Mouse (Mus musculus) forebrain, embryonic 16.5 days (tissue): ENCODE data around the gene Zfp365. TPM values are rescaled to one million over a fixed set of nuclear protein-coding genes. Genes with fewer than 3 reads are reported as not detected.
A peak's percentile ranks its signal among the peaks of the same experiment; 100 is the strongest.

Source experiments
- ATAC-seq: fragments of 200-750 bp; cut with Nextera tagmentation; 2 replicates; pipeline ENCODE4 v1.8.0; 2017; ENCODE audit warnings: mild to moderate bottlenecking, moderate library complexity
- H3K27ac ChIP-seq: fragments of 300-500 bp; sonication (generic); 2 replicates; pipeline ENCODE4 v1.5.1; 2014; ENCODE audit warnings: low read length, control low read depth
- H3K27me3 ChIP-seq: fragments of 300-500 bp; sonication (generic); replicated peaks from 2 replicates; pipeline ENCODE4 v1.6.1; 2014; ENCODE audit warnings: low read length; ENCODE audit not compliant: control insufficient read depth, insufficient read depth
- H3K36me3 ChIP-seq: fragments of 300-500 bp; sonication (generic); 2 replicates; pipeline ENCODE4 v1.6.1; 2014; ENCODE audit not compliant: control insufficient read depth, insufficient read depth
- H3K4me1 ChIP-seq: fragments of 300-500 bp; sonication (generic); replicated peaks from 2 replicates; pipeline ENCODE4 v1.6.1; 2014; ENCODE audit warnings: low read length; ENCODE audit not compliant: control insufficient read depth, insufficient read depth
- H3K4me2 ChIP-seq: fragments of 300-500 bp; sonication (generic); 2 replicates; pipeline ENCODE4 v1.6.1; 2014; ENCODE audit warnings: mild to moderate bottlenecking, low read length, control low read depth
- H3K4me3 ChIP-seq: fragments of 300-500 bp; sonication (generic); replicated peaks from 2 replicates; pipeline ENCODE4 v1.5.1; 2014; ENCODE audit warnings: mild to moderate bottlenecking, low read length, control low read depth
- H3K9ac ChIP-seq: fragments of 300-500 bp; sonication (generic); replicated peaks from 2 replicates; pipeline ENCODE4 v1.6.1; 2014; ENCODE audit warnings: low read depth, low read length, control low read depth
- H3K9me3 ChIP-seq: fragments of 300-500 bp; sonication (generic); 2 replicates; pipeline ENCODE4 v1.6.1; 2016; ENCODE audit warnings: low read length; ENCODE audit not compliant: control insufficient read depth
- WGBS: fragments of 180-500 bp; shearing (Covaris S2); extraction: QIAGEN DNeasy Blood & Tissue Kit; methylation state at CpG from one replicate; pipeline ENCODE4 v1.1.7; 2014; 5-methylcytosine and 5-hydroxymethylcytosine counted together
- polyA plus RNA-seq: library from polyadenylated mRNA; unstranded; fragments of >200 nt; fragmentation: Nextera tagmentation; extraction: Ambion mirVana; gene quantifications from 2 replicates; pipeline ENCODE4 v1.2.1, GENCODE M21; 2015

Zfp365 gene
- polyA plus RNA-seq, 1 experiment from 2014 or later: 4.9 TPM

DNA sequence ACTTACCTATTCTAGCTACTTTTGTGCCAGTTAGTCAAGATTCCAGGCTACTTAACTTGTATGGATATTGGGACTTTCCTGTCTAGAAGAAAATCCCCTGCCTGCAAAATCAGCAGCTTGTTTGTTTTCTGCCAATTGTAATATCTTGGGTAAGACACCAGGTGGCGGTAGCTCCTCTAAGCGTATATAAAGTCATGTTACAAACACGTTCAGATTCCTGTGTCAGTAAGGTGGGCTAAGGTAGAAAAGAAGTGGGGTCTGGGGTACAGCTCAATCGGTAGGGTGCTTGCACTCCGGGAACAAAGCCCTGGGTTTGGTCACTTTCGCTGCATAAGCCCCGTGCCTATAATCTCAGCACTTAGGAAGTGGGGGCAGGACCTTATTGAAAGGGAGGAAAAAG, 50.1 kb downstream of the Zfp365 start:
- no peaks in the 10 kb centered on the region for H3K9me3 ChIP-seq
- H3K4me3 ChIP-seq: no peak overlapping the region
- no peak overlapping the region for H3K9ac ChIP-seq
- H3K27ac ChIP-seq: no peak overlapping the region
- WGBS: 12% methylated on average over 7 of the region's 7 CpGs
- no peaks in the 10 kb centered on the region for H3K4me1 ChIP-seq
- no peak overlapping the region for H3K4me2 ChIP-seq
- no peak for ATAC-seq
- H3K36me3 ChIP-seq: no peaks in the 10 kb centered on the region
- no peaks in the 10 kb centered on the region for H3K27me3 ChIP-seq

- Histone ChIP-seq H3K4me2 (no peak overlapping the region), H3K36me3 (no peaks in the 10 kb centered on the region), H3K9me3 (no peaks in the 10 kb centered on the region), H3K4me3 (no peak overlapping the region), H3K27me3 (no peaks in the 10 kb centered on the region), H3K9ac (no peak overlapping the region), H3K27ac (no peak overlapping the region), H3K4me1 (no peaks in the 10 kb centered on the region)
- WGBS: 15% methylated on average over 8 of the region's 8 CpGs
- ATAC-seq: peak; percentile 71
Observed at GRCm38 (mm10) chr10:67858878-67859277, 53.6 kb downstream of the Zfp365 start.

DNA sequence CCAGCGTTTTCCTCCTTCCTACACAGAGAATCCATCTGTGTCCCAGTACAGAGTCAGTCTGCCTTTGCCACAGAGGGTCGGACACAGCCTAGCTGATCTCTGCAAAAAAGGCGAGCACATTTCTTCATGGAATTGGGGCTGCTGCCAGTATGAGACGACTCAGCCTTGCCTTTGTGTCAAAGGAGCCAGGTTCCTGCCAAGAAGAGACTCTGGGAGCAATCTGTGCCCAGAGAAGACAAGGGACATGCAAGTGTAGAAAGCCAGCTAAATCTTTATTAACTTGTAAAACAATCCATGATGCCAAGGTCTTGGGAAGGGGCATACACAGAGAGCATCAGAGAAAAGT, 54.9 kb downstream of the Zfp365 start:
- H3K9me3 ChIP-seq: no peaks in the 10 kb centered on the region
- H3K27ac ChIP-seq: no peak overlapping the region
- H3K27me3 ChIP-seq: no peaks in the 10 kb centered on the region
- H3K9ac ChIP-seq: no peak overlapping the region
- H3K4me1 ChIP-seq: no peaks in the 10 kb centered on the region
- H3K4me2 ChIP-seq: no peak overlapping the region
- WGBS: 58% methylated on average over 4 of the region's 4 CpGs
- ATAC-seq: no peak
- H3K36me3 ChIP-seq: no peaks in the 10 kb centered on the region
- no peak overlapping the region for H3K4me3 ChIP-seq

DNA sequence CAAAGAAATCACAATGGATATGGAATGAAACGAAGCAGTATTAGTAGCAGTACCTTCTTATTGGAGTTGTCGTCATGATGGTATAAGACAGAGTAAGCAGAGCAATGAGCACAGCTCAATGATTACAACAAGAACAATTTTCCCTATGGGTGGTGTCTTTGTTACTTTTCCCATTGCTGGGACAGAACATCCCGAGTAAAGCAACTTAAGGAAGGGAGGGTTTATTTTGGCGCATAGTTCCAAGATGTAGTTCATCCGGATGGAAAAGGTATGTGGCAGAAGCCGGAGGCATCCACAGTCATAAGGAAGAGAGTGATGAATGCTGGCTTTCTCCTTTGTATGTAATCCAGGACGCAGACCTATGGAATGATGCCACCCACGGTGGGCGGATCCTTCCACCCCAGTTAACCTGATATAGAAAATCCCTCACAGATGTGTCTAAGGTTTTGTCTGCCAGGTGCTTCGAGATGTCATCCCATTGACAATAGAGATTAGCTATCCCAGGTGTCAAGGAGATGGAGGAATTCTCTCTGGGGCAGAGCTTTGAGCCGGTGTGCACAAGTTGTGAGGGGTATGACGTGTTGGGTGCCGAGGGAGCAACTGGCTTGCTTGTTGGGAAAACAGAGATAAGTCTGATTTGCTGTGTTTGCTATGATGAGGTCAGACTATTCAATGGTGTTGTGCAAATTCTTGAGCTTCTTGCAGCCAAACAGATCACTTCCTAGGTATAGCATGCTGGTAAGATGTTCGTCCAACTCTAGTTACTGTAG, 55.5 kb downstream of the Zfp365 start:
- no peak for ATAC-seq

GRCm38 (mm10) chr10:67855760-67856159, 56.7 kb downstream of the Zfp365 start:
- H3K36me3 ChIP-seq: no peaks in the 10 kb centered on the region
- no peak for ATAC-seq
- no peaks in the 10 kb centered on the region for H3K9me3 ChIP-seq
- H3K9ac ChIP-seq: no peak overlapping the region
- no peaks in the 10 kb centered on the region for H3K27me3 ChIP-seq
- 69% methylated on average over 5 of the region's 5 CpGs for WGBS
- no peak overlapping the region for H3K4me3 ChIP-seq
- no peaks in the 10 kb centered on the region for H3K4me1 ChIP-seq
- no peak overlapping the region for H3K4me2 ChIP-seq
- no peak overlapping the region for H3K27ac ChIP-seq

More for the DNA sequence above, 55.5 kb downstream of the Zfp365 start:
- no peak overlapping the region for H3K4me2 ChIP-seq
- no peak overlapping the region for H3K4me3 ChIP-seq
- H3K36me3 ChIP-seq: no peaks in the 10 kb centered on the region
- H3K27ac ChIP-seq: no peak overlapping the region
- no peaks in the 10 kb centered on the region for H3K4me1 ChIP-seq
- 89% methylated on average over 14 of the region's 14 CpGs for WGBS
- H3K9ac ChIP-seq: no peak overlapping the region
- H3K9me3 ChIP-seq: no peaks in the 10 kb centered on the region
- H3K27me3 ChIP-seq: no peaks in the 10 kb centered on the region

GRCm38 (mm10) chr10:67852411-67852810, 60.1 kb downstream of the Zfp365 start:
- Histone ChIP-seq H3K9ac (no peak overlapping the region), H3K27ac (no peak overlapping the region), H3K27me3 (no peaks in the 10 kb centered on the region), H3K4me2 (no peak overlapping the region), H3K4me3 (no peak overlapping the region), H3K36me3 (no peaks in the 10 kb centered on the region), H3K4me1 (no peaks in the 10 kb centered on the region), H3K9me3 (no peaks in the 10 kb centered on the region)
- no peak for ATAC-seq
- WGBS: 83% methylated on average over 6 of the region's 6 CpGs

GRCm38 (mm10) chr10:67851079-67851478, 61.4 kb downstream of the Zfp365 start:
- Histone ChIP-seq H3K4me3 (no peak overlapping the region), H3K4me1 (no peaks in the 10 kb centered on the region), H3K27me3 (no peaks in the 10 kb centered on the region), H3K4me2 (no peak overlapping the region), H3K9ac (no peak overlapping the region), H3K36me3 (no peaks in the 10 kb centered on the region), H3K27ac (no peak overlapping the region), H3K9me3 (no peaks in the 10 kb centered on the region)
- no peak for ATAC-seq
- 58% methylated on average over 6 of the region's 6 CpGs for WGBS

GRCm38 (mm10) chr10:67846016-67846650, 66.3 kb downstream of the Zfp365 start:
- H3K4me3 ChIP-seq: no peak overlapping the region
- H3K9ac ChIP-seq: no peak overlapping the region
- no peaks in the 10 kb centered on the region for H3K4me1 ChIP-seq
- 57% methylated on average over 14 of the region's 14 CpGs for WGBS
- no peaks in the 10 kb centered on the region for H3K27me3 ChIP-seq
- ATAC-seq: no peak
- no peaks in the 10 kb centered on the region for H3K9me3 ChIP-seq
- H3K4me2 ChIP-seq: no peak overlapping the region
- no peak overlapping the region for H3K27ac ChIP-seq
- H3K36me3 ChIP-seq: no peaks in the 10 kb centered on the region

DNA sequence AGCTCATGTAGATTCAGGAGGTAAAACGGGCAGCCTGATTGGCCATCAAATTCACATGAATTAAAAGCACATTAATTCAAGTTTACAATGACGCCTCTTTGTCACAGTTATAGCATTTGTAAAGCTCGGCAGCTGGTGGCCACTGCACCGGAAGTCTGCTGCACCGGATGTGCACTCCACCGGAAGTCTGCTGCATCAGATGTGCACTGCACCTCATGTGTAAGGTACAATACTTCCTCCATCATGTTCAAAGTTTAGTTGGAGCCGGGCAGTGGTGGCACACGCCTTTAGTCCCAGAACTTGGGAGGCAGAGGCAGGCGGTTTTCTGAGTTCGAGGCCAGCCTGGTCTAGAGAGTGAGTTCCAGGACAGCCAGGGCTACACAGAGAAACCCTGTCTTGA, 70.9 kb downstream of the Zfp365 start:
- Histone ChIP-seq H3K4me2 (no peak overlapping the region), H3K4me1 (no peaks in the 10 kb centered on the region), H3K9ac (no peak overlapping the region), H3K27ac (no peak overlapping the region), H3K9me3 (no peaks in the 10 kb centered on the region), H3K36me3 (no peaks in the 10 kb centered on the region), H3K27me3 (no peaks in the 10 kb centered on the region), H3K4me3 (no peak overlapping the region)
- ATAC-seq: no peak
- 75% methylated on average over 10 of the region's 10 CpGs for WGBS
